Mouse (Mus musculus) urinary bladder, postnatal 25 days (tissue): ENCODE data around the gene Papss1.
"Not testable (repeated sequence)": the region's sequence is repeated elsewhere in the genome, so short reads cannot be mapped to it uniquely, and the experiment has no call there.

Experiments used
- DNase-seq: peaks from one replicate; pipeline ENCODE4 v3.0.0; 2022; ENCODE audit warnings: low spot score

The Papss1 gene

DNA sequence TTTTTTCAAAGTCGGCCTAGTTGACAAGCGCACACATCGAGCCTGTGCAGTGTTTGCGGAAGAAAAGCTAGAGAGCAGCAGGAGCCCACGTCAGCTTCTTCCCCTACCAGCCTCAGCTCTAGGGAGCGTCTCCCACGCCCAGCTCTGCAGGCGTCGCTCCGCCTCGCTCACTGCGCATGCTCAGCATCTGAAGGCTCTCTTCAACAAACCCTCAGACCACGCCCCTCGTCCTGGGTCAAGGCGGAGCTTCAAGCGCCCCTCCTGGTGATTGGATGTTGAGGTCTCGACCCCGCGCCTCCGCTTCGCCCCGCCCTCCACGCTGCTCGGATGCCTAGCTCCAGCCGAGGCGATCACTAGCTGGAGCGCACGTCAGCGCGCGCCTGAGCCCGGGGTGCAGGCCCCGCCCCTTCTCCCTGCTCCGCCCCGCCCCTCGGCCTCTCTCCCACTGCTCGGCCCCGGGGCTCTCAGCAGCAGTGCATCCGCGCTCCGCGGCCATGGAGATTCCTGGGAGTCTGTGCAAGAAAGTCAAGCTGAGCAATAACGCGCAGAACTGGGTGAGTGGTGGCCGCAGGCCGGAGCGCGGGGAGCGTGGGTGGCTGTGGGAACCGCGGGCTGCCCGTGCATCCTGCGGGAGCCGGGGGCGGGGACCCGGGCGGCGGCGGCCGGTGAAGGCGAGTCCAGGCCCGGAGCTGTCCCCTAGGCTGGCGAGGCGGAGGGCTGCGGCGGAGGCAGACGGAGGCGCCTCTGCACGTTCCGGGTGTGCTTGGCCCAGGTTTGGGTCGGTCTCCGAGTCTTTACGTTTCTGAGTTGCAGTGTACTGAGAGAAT, at the start of gene Papss1:
Papss1 (plus strand) TSS at position 339 of the 827 bp plus-strand sequence.
- peak; percentile 99 for DNase-seq

GRCm38 (mm10) chr3:131516332-131516999, 48.1 kb upstream of the Papss1 start:
- DNase-seq, result no peak

GRCm38 (mm10) chr3:131517756-131518155, 46.8 kb upstream of the Papss1 start:
- no peak for DNase-seq

DNA sequence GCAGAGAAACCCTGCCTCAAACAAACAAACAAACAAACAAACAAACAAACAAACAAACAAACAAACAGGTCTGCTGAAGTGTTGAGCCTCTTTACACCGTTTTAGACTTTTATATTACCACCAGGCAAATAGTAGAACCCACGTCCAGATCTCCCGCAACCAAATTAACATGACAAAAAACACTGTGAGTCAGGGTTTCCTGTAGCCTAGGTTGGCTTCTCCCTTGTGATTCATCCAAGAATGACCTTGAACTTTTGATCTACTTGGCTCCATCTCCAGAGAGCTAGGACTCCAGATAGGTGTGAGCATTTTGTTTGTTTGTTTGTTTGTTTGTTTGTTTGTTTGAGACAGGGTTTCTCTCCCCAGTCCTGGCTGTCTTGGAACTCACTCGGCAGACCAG, 43.4 kb upstream of the Papss1 start:
- no peak for DNase-seq

GRCm38 (mm10) chr3:131522243-131522642, 42.3 kb upstream of the Papss1 start:
- no peak for DNase-seq

- DNase-seq, result no peak
These were observed 40.8 kb upstream of the Papss1 start for GRCm38 (mm10) chr3:131523749-131524148.

GRCm38 (mm10) chr3:131524210-131524609, 40.4 kb upstream of the Papss1 start:
- DNase-seq, result no peak

DNA sequence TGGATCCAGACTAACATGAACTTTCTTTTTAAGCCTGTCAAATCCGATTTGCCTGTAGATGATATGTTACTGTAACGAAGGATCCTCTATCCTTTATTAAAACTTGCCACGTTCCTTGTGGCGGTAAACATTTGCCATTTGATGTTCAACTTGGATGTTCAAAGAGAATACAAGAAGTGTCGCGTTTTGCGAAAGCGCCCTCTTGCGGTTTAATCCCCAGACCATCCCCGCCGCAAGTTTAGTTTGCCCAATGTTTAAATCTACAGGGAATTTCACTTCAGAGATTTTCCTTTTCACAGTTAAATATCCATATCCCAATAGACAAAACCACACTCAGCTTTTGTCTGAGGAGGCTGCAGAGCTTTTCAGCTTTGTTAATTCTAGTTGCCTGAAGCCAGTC, 39.8 kb upstream of the Papss1 start:
- peak; percentile 49 for DNase-seq

- no peak for DNase-seq
These were observed 39.3 kb upstream of the Papss1 start for GRCm38 (mm10) chr3:131525229-131525628.

- no peak for DNase-seq
These were observed 23.2 kb upstream of the Papss1 start for GRCm38 (mm10) chr3:131541244-131541942.

GRCm38 (mm10) chr3:131547562-131547961, 17.0 kb upstream of the Papss1 start:
- DNase-seq, result not testable (repeated sequence)

- DNase-seq, result no peak
These were observed 14.5 kb upstream of the Papss1 start for GRCm38 (mm10) chr3:131550046-131550445.

GRCm38 (mm10) chr3:131552349-131553254, 12.0 kb upstream of the Papss1 start:
- DNase-seq, result peak; percentile 14

GRCm38 (mm10) chr3:131555771-131556170, 8.8 kb upstream of the Papss1 start:
- no peak for DNase-seq

GRCm38 (mm10) chr3:131561591-131561990, 3.0 kb upstream of the Papss1 start:
- DNase-seq, result no peak

GRCm38 (mm10) chr3:131565257-131565610, 666 bp downstream of the Papss1 start:
- no peak for DNase-seq

DNA sequence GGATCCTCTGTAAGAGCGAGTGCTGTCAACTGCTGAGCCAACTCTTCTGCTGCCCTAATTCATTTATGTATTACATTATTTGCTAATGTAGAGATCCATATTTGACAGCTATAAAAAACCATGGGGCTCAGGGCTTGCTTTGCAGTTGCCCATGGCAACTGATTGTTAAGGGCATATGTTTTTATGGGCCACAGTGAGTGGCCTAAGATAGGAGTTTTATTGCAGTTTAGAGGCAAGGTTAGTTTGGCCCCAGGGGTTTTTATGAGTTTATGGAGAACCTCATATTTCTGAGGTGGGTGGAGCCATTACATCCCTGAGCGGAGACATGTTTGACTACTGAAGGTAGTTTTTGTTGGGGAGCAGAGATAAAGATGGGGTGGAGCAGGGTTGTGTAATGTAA, 1.7 kb downstream of the Papss1 start:
- DNase-seq, result no peak

DNA sequence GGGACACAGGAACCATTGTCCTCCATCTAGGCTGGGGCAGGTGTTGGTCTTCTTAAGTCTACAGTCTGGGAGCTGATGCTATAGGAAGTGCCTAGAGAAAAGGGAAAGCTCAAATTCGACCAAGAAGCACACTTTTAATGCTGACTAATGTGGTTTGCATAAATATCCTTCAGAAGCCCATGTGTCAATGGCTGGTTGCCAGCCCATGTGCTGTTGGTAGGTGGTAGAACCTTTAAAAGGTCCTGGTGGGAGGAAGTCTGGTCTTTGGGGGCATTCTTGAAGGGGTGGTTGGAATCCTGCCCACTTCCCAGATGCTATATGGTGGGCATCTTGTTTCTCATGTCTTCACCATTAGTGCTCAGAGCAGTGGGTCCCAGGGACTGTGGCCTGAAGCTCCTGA, 5.9 kb downstream of the Papss1 start:
- no peak for DNase-seq

- DNase-seq, result no peak
These were observed 9.0 kb downstream of the Papss1 start for GRCm38 (mm10) chr3:131573555-131573954.

DNA sequence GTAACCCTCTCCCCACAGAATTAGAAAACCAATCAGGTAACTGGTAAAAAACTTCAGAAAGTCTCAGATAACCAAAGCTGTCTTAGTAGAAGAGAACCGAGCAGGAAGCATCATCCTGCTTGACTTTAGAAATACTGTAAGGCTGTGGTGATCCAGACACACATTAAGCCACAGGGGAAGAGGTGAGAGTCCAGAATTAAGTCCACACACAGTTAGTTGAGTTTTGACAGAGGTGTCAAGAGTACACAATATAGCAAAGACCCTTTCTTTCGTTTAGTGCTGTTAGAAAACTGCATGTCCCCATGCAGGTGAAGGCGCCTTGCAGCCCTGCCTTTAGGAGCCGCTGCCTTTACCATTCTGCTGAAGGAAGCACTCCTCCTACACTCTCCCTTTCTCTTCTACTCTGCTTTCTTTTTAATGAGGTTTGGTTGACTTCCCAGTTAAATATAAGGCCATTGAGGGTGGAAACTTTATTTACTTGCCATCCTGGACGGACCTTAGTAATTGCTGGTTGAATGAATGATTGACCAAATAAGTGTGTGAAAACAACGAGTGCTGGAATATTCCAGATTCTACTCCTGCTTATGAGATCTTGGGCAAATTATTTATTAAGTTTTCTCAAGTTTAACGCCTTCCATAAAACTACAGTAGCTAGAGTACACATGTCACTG, 14.0 kb downstream of the Papss1 start:
- DNase-seq, result no peak

DNA sequence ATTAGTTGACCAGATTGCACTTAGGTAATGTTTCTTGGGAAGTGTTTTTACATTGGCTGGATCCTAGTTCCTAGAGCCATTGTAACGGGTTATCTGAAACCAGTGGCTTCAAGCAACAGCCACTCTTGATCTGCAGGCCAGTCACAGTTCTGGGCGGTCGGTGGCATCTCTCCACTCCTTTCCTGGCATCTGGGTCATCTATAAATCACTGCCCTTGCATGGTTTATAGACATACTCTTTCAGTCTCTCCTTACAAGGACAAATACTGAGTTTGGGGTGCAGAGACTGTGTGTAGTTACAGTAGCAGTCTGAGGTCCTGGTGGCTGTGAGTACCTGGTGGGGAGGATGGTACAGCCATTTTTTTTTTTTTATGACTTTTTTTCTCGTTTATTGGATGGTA, 15.5 kb downstream of the Papss1 start:
- DNase-seq, result no peak
